Mouse (Mus musculus): ENCODE measurements around the gene Olfr520. TPM values are rescaled to one million over a fixed set of nuclear protein-coding genes. Genes with fewer than 3 reads are reported as not detected.
A peak's percentile ranks its signal among the peaks of the same experiment; 100 is the strongest.

Olfr520 gene
- polyA plus RNA-seq, 1 experiment, result not detected

GRCm38 (mm10) chr7:99706341-99707037, 23.6 kb upstream of the Olfr520 start:
- H3K36me3 ChIP-seq (ENCODE audit: control insufficient read depth, insufficient read depth, low read length), result no peaks in the 10 kb centered on the region
- peaks cover 10% of the 10 kb centered on the region; the same call in 1 of the 2 replicates for H3K4me1 ChIP-seq (ENCODE audit: control insufficient read depth, insufficient read depth, insufficient read length, low read length)
- H3K27me3 ChIP-seq (ENCODE audit: control insufficient read depth, insufficient read depth, low read length), result no peaks in the 10 kb centered on the region
- WGBS, result 68% methylated on average over 4 of the region's 4 CpGs
- TF ChIP-seq POLR2A (IDR thresholded peaks at IDR 0.05; ENCODE audit: low read depth, low read length) (no peak), CTCF (IDR thresholded peaks at IDR 0.05; ENCODE audit: extremely low read depth, insufficient read length, insufficient replicate concordance, low read depth, low read length) (no peak)
- peak overlapping the region; percentile 39 for H3K4me3 ChIP-seq (ENCODE audit: low read depth, low read length)
- H3K27ac ChIP-seq (ENCODE audit: insufficient read depth, low read depth, low read length), result peak overlapping the region; percentile 62

- Histone ChIP-seq H3K36me3 (ENCODE audit: control insufficient read depth, insufficient read depth, low read length) (no peaks in the 10 kb centered on the region), H3K27ac (ENCODE audit: insufficient read depth, low read depth, low read length) (peak overlapping the region; percentile 62)
Measured at GRCm38 (mm10) chr7:99707038-99707595, 23.0 kb upstream of the Olfr520 start.

GRCm38 (mm10) chr7:99707671-99708070, 22.4 kb upstream of the Olfr520 start:
- no peak overlapping the region for H3K4me3 ChIP-seq (ENCODE audit: low read depth, low read length)
- no peaks in the 10 kb centered on the region for H3K36me3 ChIP-seq (ENCODE audit: control insufficient read depth, insufficient read depth, low read length)
- TF ChIP-seq POLR2A (IDR thresholded peaks at IDR 0.05; ENCODE audit: low read depth, low read length) (no peak), CTCF (IDR thresholded peaks at IDR 0.05; ENCODE audit: extremely low read depth, insufficient read length, insufficient replicate concordance, low read depth, low read length) (no peak)
- 77% methylated on average over 6 of the region's 6 CpGs for WGBS
- peaks cover 13% of the 10 kb centered on the region; the same call in 1 of the 2 replicates for H3K4me1 ChIP-seq (ENCODE audit: control insufficient read depth, insufficient read depth, insufficient read length, low read length)
- H3K27ac ChIP-seq (ENCODE audit: insufficient read depth, low read depth, low read length), result peak overlapping the region; percentile 62; the same call in 1 of the 2 replicates
- no peaks in the 10 kb centered on the region for H3K27me3 ChIP-seq (ENCODE audit: control insufficient read depth, insufficient read depth, low read length)

More at GRCm38 (mm10) chr7:99707038-99707595, 23.0 kb upstream of the Olfr520 start:
- Histone ChIP-seq H3K27me3 (ENCODE audit: control insufficient read depth, insufficient read depth, low read length) (no peaks in the 10 kb centered on the region), H3K4me1 (ENCODE audit: control insufficient read depth, insufficient read depth, insufficient read length, low read length) (peaks cover 10% of the 10 kb centered on the region; the same call in 1 of the 2 replicates), H3K4me3 (ENCODE audit: low read depth, low read length) (no peak overlapping the region)
- WGBS, result 35% methylated on average over 4 of the region's 4 CpGs
- no peak for TF ChIP-seq CTCF (IDR thresholded peaks at IDR 0.05; ENCODE audit: extremely low read depth, insufficient read length, insufficient replicate concordance, low read depth, low read length)
- no peak for TF ChIP-seq POLR2A (IDR thresholded peaks at IDR 0.05; ENCODE audit: low read depth, low read length)

- 81% methylated on average over 8 of the region's 8 CpGs for WGBS
- Histone ChIP-seq H3K27me3 (ENCODE audit: control insufficient read depth, insufficient read depth, low read length) (no peaks in the 10 kb centered on the region), H3K4me1 (ENCODE audit: control insufficient read depth, insufficient read depth, insufficient read length, low read length) (peaks cover 17% of the 10 kb centered on the region; the same call in 1 of the 2 replicates), H3K27ac (ENCODE audit: insufficient read depth, low read depth, low read length) (no peak overlapping the region), H3K4me3 (ENCODE audit: low read depth, low read length) (no peak overlapping the region), H3K36me3 (ENCODE audit: control insufficient read depth, insufficient read depth, low read length) (no peaks in the 10 kb centered on the region)
- TF ChIP-seq POLR2A (IDR thresholded peaks at IDR 0.05; ENCODE audit: low read depth, low read length), result no peak
- no peak for TF ChIP-seq CTCF (IDR thresholded peaks at IDR 0.05; ENCODE audit: extremely low read depth, insufficient read length, insufficient replicate concordance, low read depth, low read length)
Measured at GRCm38 (mm10) chr7:99708301-99708721, 21.8 kb upstream of the Olfr520 start.

GRCm38 (mm10) chr7:99708750-99709149, 21.3 kb upstream of the Olfr520 start:
- H3K27me3 ChIP-seq (ENCODE audit: control insufficient read depth, insufficient read depth, low read length), result no peaks in the 10 kb centered on the region
- WGBS, result 89% methylated on average over 5 of the region's 5 CpGs
- peaks cover 21% of the 10 kb centered on the region for H3K4me1 ChIP-seq (ENCODE audit: control insufficient read depth, insufficient read depth, insufficient read length, low read length)
- no peaks in the 10 kb centered on the region for H3K36me3 ChIP-seq (ENCODE audit: control insufficient read depth, insufficient read depth, low read length)
- no peak overlapping the region for H3K4me3 ChIP-seq (ENCODE audit: low read depth, low read length)
- TF ChIP-seq POLR2A (IDR thresholded peaks at IDR 0.05; ENCODE audit: low read depth, low read length), result no peak
- no peak for TF ChIP-seq CTCF (IDR thresholded peaks at IDR 0.05; ENCODE audit: extremely low read depth, insufficient read length, insufficient replicate concordance, low read depth, low read length)
- H3K27ac ChIP-seq (ENCODE audit: insufficient read depth, low read depth, low read length), result no peak overlapping the region

GRCm38 (mm10) chr7:99709992-99710391, 20.1 kb upstream of the Olfr520 start:
- Histone ChIP-seq H3K27me3 (ENCODE audit: control insufficient read depth, insufficient read depth, low read length) (no peaks in the 10 kb centered on the region), H3K27ac (ENCODE audit: insufficient read depth, low read depth, low read length) (no peak overlapping the region), H3K4me3 (ENCODE audit: low read depth, low read length) (no peak overlapping the region), H3K4me1 (ENCODE audit: control insufficient read depth, insufficient read depth, insufficient read length, low read length) (peaks cover 28% of the 10 kb centered on the region), H3K36me3 (ENCODE audit: control insufficient read depth, insufficient read depth, low read length) (no peaks in the 10 kb centered on the region)
- TF ChIP-seq CTCF (IDR thresholded peaks at IDR 0.05; ENCODE audit: extremely low read depth, insufficient read length, insufficient replicate concordance, low read depth, low read length) (no peak), POLR2A (IDR thresholded peaks at IDR 0.05; ENCODE audit: low read depth, low read length) (no peak)
- 79% methylated on average over 7 of the region's 7 CpGs for WGBS

- WGBS, result 3% methylated on average over 1 of the region's 1 CpGs
- H3K36me3 ChIP-seq (ENCODE audit: control insufficient read depth, insufficient read depth, low read length), result no peaks in the 10 kb centered on the region
- no peaks in the 10 kb centered on the region for H3K27me3 ChIP-seq (ENCODE audit: control insufficient read depth, insufficient read depth, low read length)
- H3K4me1 ChIP-seq (ENCODE audit: control insufficient read depth, insufficient read depth, insufficient read length, low read length), result peaks cover 33% of the 10 kb centered on the region
- no peak overlapping the region for H3K27ac ChIP-seq (ENCODE audit: insufficient read depth, low read depth, low read length)
- TF ChIP-seq CTCF (IDR thresholded peaks at IDR 0.05; ENCODE audit: extremely low read depth, insufficient read length, insufficient replicate concordance, low read depth, low read length) (peak; percentile 95; the same call in 1 of the 2 replicates), POLR2A (IDR thresholded peaks at IDR 0.05; ENCODE audit: low read depth, low read length) (no peak)
- H3K4me3 ChIP-seq (ENCODE audit: low read depth, low read length), result no peak overlapping the region
Measured at GRCm38 (mm10) chr7:99710476-99710875, 19.6 kb upstream of the Olfr520 start.

All from small intestine, adult 2 months (tissue).